In genomic region chr9:101052691-101053090, GRCm38 (mm10) we compare ENCODE assay signal across 28 mouse cellular contexts. TPM values are rescaled to one million over a fixed set of nuclear protein-coding genes. Genes with fewer than 3 reads are reported as not detected.
A peak's percentile ranks its signal among the peaks of the same experiment; 100 is the strongest.
DNase-seq lines count a peak whose midpoint lies in the region; ATAC-seq and TF ChIP-seq lines count a peak whose summit lies in the region.
"Had no signal": no experiment of that assay in that cellular context is flagged by ENCODE, and none has a peak within 500 bp of the region (broad histone marks: within the 10 kb centered on the region; RNA-seq: fewer than 3 reads in every experiment).

No protein-coding gene starts in this region.

- DNase-seq in layer of hippocampus, adult 2 months (ENCODE audit: low spot score in 2 of 2): no peak
- DNase-seq in layer of hippocampus, postnatal 25 days (ENCODE audit: extremely low spot score in 1 of 2, low spot score in 1 of 2): no peak
- DNase-seq in stomach, postnatal 0 days (ENCODE audit: low spot score): peak; percentile 29
- DNase-seq in forebrain, embryonic 10.5 days (ENCODE audit: extremely low spot score, low spot score): no peak
- no peak for DNase-seq in adrenal gland, adult (ENCODE audit: inconsistent age in 2 of 2, low spot score in 1 of 2)
- DNase-seq: adrenal gland, adult 2 months; adrenal gland, postnatal 10 days; adrenal gland, postnatal 25 days; B cell, adult 2 months; cerebellum, adult 11 months; cerebellum, adult 18-20 months; cerebellum, adult 8-10 months; cerebellum, adult 9-11 months; cerebellum, postnatal 14 days; cerebellum, postnatal 36 days; embryo, embryonic 11 days had no signal

- no peaks in the 10 kb centered on the region for H3K9me3 ChIP-seq in intestine, embryonic 15.5 days
- no peaks in the 10 kb centered on the region for H3K9me3 ChIP-seq in intestine, postnatal 0 days (ENCODE audit: control insufficient read depth)
- H3K9me3 ChIP-seq in stomach, postnatal 0 days (ENCODE audit: control insufficient read depth, low read length): no peaks in the 10 kb centered on the region
- no peaks in the 10 kb centered on the region; the same call in 1 of the 2 replicates for H3K9me3 ChIP-seq in forebrain, embryonic 10.5 days
- H3K9me3 ChIP-seq: embryonic facial prominence, embryonic 13.5 days; embryonic facial prominence, embryonic 15.5 days; forebrain, embryonic 13.5 days; forebrain, embryonic 15.5 days; G1E had no signal

- ATAC-seq in intestine, embryonic 15.5 days: peak; percentile 70
- ATAC-seq in intestine, postnatal 0 days: peak; percentile 32
- peak; percentile 60; the same call in 1 of the 2 replicates for ATAC-seq in stomach, postnatal 0 days (ENCODE audit: low FRiP score, low TSS enrichment)
- ATAC-seq: activated CD4-positive, CD25-positive, alpha-beta regulatory T cell, adult 4 months; CD4-positive, CD25-positive, alpha-beta regulatory T cell, adult 4 months; forebrain, embryonic 13.5 days; forebrain, embryonic 15.5 days; Patski had no signal

- TF ChIP-seq EP300 in stomach, postnatal 0 days (optimal IDR thresholded peaks at IDR 0.05): no peak

- 52% methylated on average over 6 of the region's 6 CpGs for WGBS in intestine, embryonic 15.5 days
- WGBS in intestine, postnatal 0 days: 33% methylated on average over 6 of the region's 6 CpGs
- WGBS in stomach, postnatal 0 days: 46% methylated on average over 6 of the region's 6 CpGs
- 78% methylated on average over 6 of the region's 6 CpGs for WGBS in forebrain, embryonic 10.5 days

- 0 out of 2 replicates have a peak, but pooled peaks cover 2% of the 10 kb centered on the region for H3K4me1 ChIP-seq in intestine, embryonic 15.5 days (replicated peaks)
- no peaks in the 10 kb centered on the region for H3K4me1 ChIP-seq in intestine, postnatal 0 days (replicated peaks; ENCODE audit: control insufficient read depth, insufficient read depth, low read length)
- no peaks in the 10 kb centered on the region for H3K4me1 ChIP-seq in stomach, postnatal 0 days (replicated peaks; ENCODE audit: control insufficient read depth, insufficient read depth)
- no peaks in the 10 kb centered on the region for H3K4me1 ChIP-seq in forebrain, embryonic 10.5 days
- H3K4me1 ChIP-seq: embryonic facial prominence, embryonic 13.5 days; embryonic facial prominence, embryonic 15.5 days; forebrain, embryonic 13.5 days; forebrain, embryonic 15.5 days had no signal

- no peaks in the 10 kb centered on the region for H3K36me3 ChIP-seq in intestine, embryonic 15.5 days
- no peaks in the 10 kb centered on the region for H3K36me3 ChIP-seq in intestine, postnatal 0 days (ENCODE audit: control insufficient read depth, insufficient read depth)
- H3K36me3 ChIP-seq in stomach, postnatal 0 days (ENCODE audit: control insufficient read depth, insufficient read depth, low read length): no peaks in the 10 kb centered on the region
- H3K36me3 ChIP-seq in forebrain, embryonic 10.5 days (replicated peaks): no peaks in the 10 kb centered on the region
- H3K36me3 ChIP-seq: embryonic facial prominence, embryonic 13.5 days; embryonic facial prominence, embryonic 15.5 days; forebrain, embryonic 15.5 days; G1E had no signal

- no peak for TF ChIP-seq CTCF in layer of hippocampus, adult 2 months (conservative IDR thresholded peaks at IDR 0.05)
- TF ChIP-seq CTCF in intestine, postnatal 0 days (IDR thresholded peaks at IDR 0.05; ENCODE audit: low read depth): no peak
- no peak for TF ChIP-seq CTCF in stomach, postnatal 0 days (IDR thresholded peaks at IDR 0.05; ENCODE audit: low read depth)

- no peak overlapping the region for H3K9ac ChIP-seq in intestine, embryonic 15.5 days
- no peak overlapping the region for H3K9ac ChIP-seq in intestine, postnatal 0 days (ENCODE audit: low read depth, low read length)
- H3K9ac ChIP-seq in stomach, postnatal 0 days (ENCODE audit: low read length): no peak overlapping the region
- H3K9ac ChIP-seq: embryonic facial prominence, embryonic 13.5 days; embryonic facial prominence, embryonic 15.5 days; forebrain, embryonic 13.5 days; forebrain, embryonic 15.5 days had no signal

- no peak overlapping the region for H3K4me3 ChIP-seq in layer of hippocampus, adult 2 months
- H3K4me3 ChIP-seq in intestine, embryonic 15.5 days (replicated peaks): no peak overlapping the region
- H3K4me3 ChIP-seq in intestine, postnatal 0 days (ENCODE audit: low read depth, low read length): no peak overlapping the region
- no peak overlapping the region for H3K4me3 ChIP-seq in stomach, postnatal 0 days (ENCODE audit: low read depth, low read length)
- H3K4me3 ChIP-seq in forebrain, embryonic 10.5 days: no peak overlapping the region
- H3K4me3 ChIP-seq: embryonic facial prominence, embryonic 13.5 days; embryonic facial prominence, embryonic 15.5 days; erythroblast, embryonic 14.5 days; forebrain, embryonic 13.5 days; forebrain, embryonic 15.5 days had no signal

- peak overlapping the region; percentile 67; the same call in 1 of the 2 replicates for H3K27ac ChIP-seq in layer of hippocampus, adult 2 months
- H3K27ac ChIP-seq in intestine, embryonic 15.5 days: no peak overlapping the region
- H3K27ac ChIP-seq in intestine, postnatal 0 days (ENCODE audit: low read depth, low read length): no peak overlapping the region
- H3K27ac ChIP-seq in stomach, postnatal 0 days (replicated peaks): no peak overlapping the region
- no peak overlapping the region for H3K27ac ChIP-seq in forebrain, embryonic 10.5 days
- H3K27ac ChIP-seq: embryonic facial prominence, embryonic 13.5 days; embryonic facial prominence, embryonic 15.5 days; forebrain, embryonic 13.5 days; forebrain, embryonic 15.5 days had no signal

- no peaks in the 10 kb centered on the region for H3K27me3 ChIP-seq in intestine, embryonic 15.5 days (replicated peaks)
- no peaks in the 10 kb centered on the region for H3K27me3 ChIP-seq in intestine, postnatal 0 days (replicated peaks; ENCODE audit: control insufficient read depth, insufficient read depth, low read length)
- H3K27me3 ChIP-seq in stomach, postnatal 0 days (ENCODE audit: control insufficient read depth, insufficient read depth, low read length): no peaks in the 10 kb centered on the region
- no peaks in the 10 kb centered on the region for H3K27me3 ChIP-seq in forebrain, embryonic 10.5 days (ENCODE audit: poor library complexity, severe bottlenecking)
- H3K27me3 ChIP-seq: CH12.LX; embryonic facial prominence, embryonic 13.5 days; embryonic facial prominence, embryonic 15.5 days; forebrain, embryonic 13.5 days; forebrain, embryonic 15.5 days; Patski had no signal

- no peak overlapping the region for H3K4me2 ChIP-seq in intestine, embryonic 15.5 days (replicated peaks)
- peak overlapping the region; percentile 4; the same call in 1 of the 2 replicates for H3K4me2 ChIP-seq in intestine, postnatal 0 days (replicated peaks; ENCODE audit: low read depth)
- H3K4me2 ChIP-seq in stomach, postnatal 0 days (replicated peaks; ENCODE audit: low read depth): no peak overlapping the region
- H3K4me2 ChIP-seq: embryonic facial prominence, embryonic 13.5 days; embryonic facial prominence, embryonic 15.5 days; forebrain, embryonic 13.5 days; forebrain, embryonic 15.5 days had no signal

RNA-seq across cellular contexts. Expression of gene Pccb, which starts 18.0 kb away (rescaled TPM):
- 10 to 100 TPM; 43.5 to 45.5 TPM for total RNA-seq in layer of hippocampus, adult 2 months (2021)
- total RNA-seq in layer of hippocampus, postnatal 25 days (2021): 10 to 100 TPM; 44.7 to 45.6 TPM
- 25.1 and 25.5 TPM in 2 replicates for polyA plus RNA-seq in intestine, embryonic 15.5 days (2015; fragmentation: Nextera tagmentation; extraction: Ambion mirVana)
- 30.4 and 31.2 TPM in 2 replicates for polyA plus RNA-seq in intestine, postnatal 0 days (2015; fragmentation: Nextera tagmentation; extraction: Ambion mirVana)
- polyA plus RNA-seq in stomach, postnatal 0 days (2015; fragmentation: Nextera tagmentation; extraction: Ambion mirVana): 28.7 and 29.9 TPM in 2 replicates
- 12.3 and 14.1 TPM in 2 replicates for polyA plus RNA-seq in forebrain, embryonic 10.5 days (2016; fragmentation: Nextera tagmentation; extraction: Ambion mirVana)

RNA-seq across cellular contexts. Expression of gene Msl2, which starts 21.2 kb away (rescaled TPM):
- 10 to 100 TPM; 67.8 to 68.4 TPM for total RNA-seq in layer of hippocampus, adult 2 months (2021)
- total RNA-seq in layer of hippocampus, postnatal 25 days (2021): 10 to 100 TPM; 61.5 to 66.9 TPM
- 4.7 and 5.1 TPM in 2 replicates for polyA plus RNA-seq in intestine, embryonic 15.5 days (2015; fragmentation: Nextera tagmentation; extraction: Ambion mirVana)
- polyA plus RNA-seq in intestine, postnatal 0 days (2015; fragmentation: Nextera tagmentation; extraction: Ambion mirVana): 4.6 and 5.6 TPM in 2 replicates
- polyA plus RNA-seq in stomach, postnatal 0 days (2015; fragmentation: Nextera tagmentation; extraction: Ambion mirVana): 3.0 and 3.5 TPM in 2 replicates
- 3.4 and 4.0 TPM in 2 replicates for polyA plus RNA-seq in forebrain, embryonic 10.5 days (2016; fragmentation: Nextera tagmentation; extraction: Ambion mirVana)
